Mouse (Mus musculus): ENCODE data around the gene Agps. TPM values are rescaled to one million over a fixed set of nuclear protein-coding genes. Genes with fewer than 3 reads are reported as not detected.

Gene Agps
- polyA plus RNA-seq, 1 experiment, result 21.5 TPM

DNA sequence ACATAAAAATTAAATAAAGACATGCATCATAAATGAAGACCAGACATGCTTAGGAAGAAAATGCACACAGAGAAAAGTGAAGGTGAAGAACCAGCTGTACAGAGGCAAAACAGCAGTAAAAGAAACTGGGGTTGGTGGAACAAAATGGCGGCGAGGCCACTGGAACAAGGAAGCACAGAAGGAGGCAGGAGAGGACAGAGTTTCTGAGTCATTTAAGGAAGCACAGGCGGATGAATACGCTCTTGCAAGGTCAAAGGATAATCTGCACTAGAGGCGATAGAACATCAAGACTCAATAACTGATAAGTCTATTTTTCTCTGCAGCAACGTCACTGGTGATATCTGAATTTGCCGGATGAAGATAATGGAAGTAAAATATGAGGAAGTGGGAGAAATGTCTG, 1.7 kb upstream of the Agps start:
- TF ChIP-seq POLR2A (IDR thresholded peaks at IDR 0.05; ENCODE audit: borderline replicate concordance, extremely low read depth, insufficient read depth, insufficient read length, poor library complexity, severe bottlenecking) (no peak), CTCF (IDR thresholded peaks at IDR 0.05; ENCODE audit: borderline replicate concordance, extremely low read depth, insufficient read depth, insufficient read length) (no peak)
- DNase-seq (ENCODE audit: low read depth), result no peak

DNA sequence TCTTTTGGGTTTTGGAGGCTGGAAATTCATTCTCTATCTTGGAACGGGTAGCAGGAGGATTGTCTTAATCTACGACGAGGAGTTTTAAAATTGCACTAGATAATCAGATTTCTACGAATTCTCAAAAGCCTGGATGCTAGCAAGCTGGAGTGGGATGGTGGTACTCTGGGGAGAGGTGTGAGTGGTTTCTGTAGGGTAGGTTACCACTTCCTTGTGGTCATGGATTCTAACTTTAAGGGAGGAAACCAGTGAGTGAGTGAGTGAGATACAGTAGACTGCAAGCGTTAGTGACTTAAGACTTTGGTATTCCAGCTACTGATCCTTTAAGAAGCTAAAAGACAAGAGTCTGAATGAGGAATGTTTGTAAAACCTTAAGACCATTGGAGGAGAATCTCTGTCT, 804 bp downstream of the Agps start:
- peak; percentile 6 for DNase-seq (ENCODE audit: low read depth)
- TF ChIP-seq POLR2A (IDR thresholded peaks at IDR 0.05; ENCODE audit: borderline replicate concordance, extremely low read depth, insufficient read depth, insufficient read length, poor library complexity, severe bottlenecking) (no peak), CTCF (IDR thresholded peaks at IDR 0.05; ENCODE audit: borderline replicate concordance, extremely low read depth, insufficient read depth, insufficient read length) (no peak)

DNA sequence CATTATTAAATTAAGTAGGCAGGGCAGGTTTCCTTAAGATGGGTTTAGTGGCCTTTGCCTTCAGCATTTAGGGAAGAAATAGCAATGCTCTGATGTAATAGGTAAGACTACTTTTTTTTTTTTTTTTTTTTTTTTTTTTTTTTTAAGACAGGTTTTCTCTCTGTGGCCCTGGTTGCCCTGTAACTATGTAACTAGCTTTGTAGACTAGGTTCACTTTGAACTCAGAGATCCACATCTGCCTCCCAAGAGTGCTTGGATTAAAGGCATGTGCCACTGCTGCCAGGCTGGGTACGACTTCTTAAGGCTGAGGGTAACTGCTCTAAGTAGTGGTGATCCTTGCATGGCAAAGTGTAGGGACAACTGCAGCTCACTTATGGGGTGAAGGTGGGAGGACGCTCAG, 2.5 kb downstream of the Agps start:
- no peak for DNase-seq (ENCODE audit: low read depth)
- TF ChIP-seq POLR2A (IDR thresholded peaks at IDR 0.05; ENCODE audit: borderline replicate concordance, extremely low read depth, insufficient read depth, insufficient read length, poor library complexity, severe bottlenecking) (no peak), CTCF (IDR thresholded peaks at IDR 0.05; ENCODE audit: borderline replicate concordance, extremely low read depth, insufficient read depth, insufficient read length) (no peak)

DNA sequence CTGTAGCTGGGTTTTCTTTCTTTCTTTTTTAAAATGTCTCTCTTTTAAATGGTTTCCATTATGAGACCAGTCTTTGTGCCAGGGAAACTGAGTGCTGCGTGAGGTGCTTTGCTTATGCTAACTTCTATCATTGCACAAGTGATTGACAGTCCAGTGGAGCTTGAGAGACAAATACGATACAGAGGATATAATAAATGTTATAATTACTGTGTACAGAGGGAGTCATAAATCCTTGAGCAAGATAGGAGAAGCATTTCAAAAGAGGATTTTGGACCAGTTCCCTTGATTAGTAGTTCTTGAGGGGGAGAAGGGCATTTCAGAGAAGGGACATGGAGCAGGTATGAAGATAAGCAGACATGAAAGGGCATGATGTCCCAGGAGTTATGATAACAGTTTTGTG, 10.3 kb downstream of the Agps start:
- DNase-seq (ENCODE audit: low read depth), result no peak

GRCm38 (mm10) chr2:75847708-75848107, 15.7 kb downstream of the Agps start:
- TF ChIP-seq CTCF (IDR thresholded peaks at IDR 0.05; ENCODE audit: borderline replicate concordance, extremely low read depth, insufficient read depth, insufficient read length) (no peak), POLR2A (IDR thresholded peaks at IDR 0.05; ENCODE audit: borderline replicate concordance, extremely low read depth, insufficient read depth, insufficient read length, poor library complexity, severe bottlenecking) (no peak)
- peak; percentile 25 for DNase-seq (ENCODE audit: low read depth)

More for the DNA sequence above, 10.3 kb downstream of the Agps start:
- TF ChIP-seq POLR2A (IDR thresholded peaks at IDR 0.05; ENCODE audit: borderline replicate concordance, extremely low read depth, insufficient read depth, insufficient read length, poor library complexity, severe bottlenecking), result no peak
- no peak for TF ChIP-seq CTCF (IDR thresholded peaks at IDR 0.05; ENCODE audit: borderline replicate concordance, extremely low read depth, insufficient read depth, insufficient read length)

DNA sequence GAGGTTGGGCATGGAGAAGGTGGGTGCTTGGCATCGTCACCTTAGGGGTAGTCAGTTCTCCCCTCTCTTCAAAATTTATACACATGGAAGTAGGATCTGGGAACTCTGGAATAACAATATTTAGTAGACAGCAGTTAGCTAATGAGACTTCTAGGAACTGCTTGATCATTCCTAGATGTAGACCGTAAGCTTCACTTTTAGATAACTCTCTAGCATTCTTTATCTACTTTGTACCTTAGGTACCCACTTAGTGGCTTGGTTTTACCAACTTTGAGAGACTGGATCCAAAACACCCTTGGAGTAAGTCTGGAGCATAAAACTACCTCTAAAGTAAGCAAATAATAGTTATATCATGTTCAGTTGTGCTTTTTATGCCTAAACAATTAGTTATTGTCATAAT, 20.5 kb downstream of the Agps start:
- no peak for TF ChIP-seq POLR2A (IDR thresholded peaks at IDR 0.05; ENCODE audit: borderline replicate concordance, extremely low read depth, insufficient read depth, insufficient read length, poor library complexity, severe bottlenecking)
- no peak for DNase-seq (ENCODE audit: low read depth)

DNA sequence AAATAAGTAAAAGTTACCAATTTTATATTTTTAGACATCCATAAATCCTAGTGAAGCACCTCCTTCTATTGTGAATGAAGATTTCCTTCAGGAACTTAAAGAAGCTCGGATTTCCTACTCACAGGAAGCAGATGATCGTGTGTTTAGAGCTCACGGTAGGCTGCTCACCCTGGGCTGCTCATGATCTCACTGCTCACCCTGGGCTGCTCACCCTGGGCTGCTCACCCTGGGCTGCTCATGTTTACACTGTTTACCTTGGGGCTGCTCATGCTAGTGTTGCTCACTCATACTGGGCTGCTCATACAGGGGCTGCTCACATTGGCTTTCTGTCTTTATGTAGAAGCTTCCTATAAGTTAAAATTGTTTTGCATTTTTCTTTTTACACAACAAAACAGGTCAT, 22.2 kb downstream of the Agps start:
- TF ChIP-seq CTCF (IDR thresholded peaks at IDR 0.05; ENCODE audit: borderline replicate concordance, extremely low read depth, insufficient read depth, insufficient read length), result no peak
- no peak for TF ChIP-seq POLR2A (IDR thresholded peaks at IDR 0.05; ENCODE audit: borderline replicate concordance, extremely low read depth, insufficient read depth, insufficient read length, poor library complexity, severe bottlenecking)
- no peak for DNase-seq (ENCODE audit: low read depth)

GRCm38 (mm10) chr2:75861115-75861514, 29.1 kb downstream of the Agps start:
- DNase-seq (ENCODE audit: low read depth), result no peak
- TF ChIP-seq POLR2A (IDR thresholded peaks at IDR 0.05; ENCODE audit: borderline replicate concordance, extremely low read depth, insufficient read depth, insufficient read length, poor library complexity, severe bottlenecking) (no peak), CTCF (IDR thresholded peaks at IDR 0.05; ENCODE audit: borderline replicate concordance, extremely low read depth, insufficient read depth, insufficient read length) (no peak)

- TF ChIP-seq POLR2A (IDR thresholded peaks at IDR 0.05; ENCODE audit: borderline replicate concordance, extremely low read depth, insufficient read depth, insufficient read length, poor library complexity, severe bottlenecking) (no peak), CTCF (IDR thresholded peaks at IDR 0.05; ENCODE audit: borderline replicate concordance, extremely low read depth, insufficient read depth, insufficient read length) (no peak)
- no peak for DNase-seq (ENCODE audit: low read depth)
Measured at GRCm38 (mm10) chr2:75869604-75870003, 37.6 kb downstream of the Agps start.

- TF ChIP-seq POLR2A (IDR thresholded peaks at IDR 0.05; ENCODE audit: borderline replicate concordance, extremely low read depth, insufficient read depth, insufficient read length, poor library complexity, severe bottlenecking) (no peak), CTCF (IDR thresholded peaks at IDR 0.05; ENCODE audit: borderline replicate concordance, extremely low read depth, insufficient read depth, insufficient read length) (no peak)
- DNase-seq (ENCODE audit: low read depth), result no peak
Measured at GRCm38 (mm10) chr2:75874008-75874559, 42.1 kb downstream of the Agps start.

DNA sequence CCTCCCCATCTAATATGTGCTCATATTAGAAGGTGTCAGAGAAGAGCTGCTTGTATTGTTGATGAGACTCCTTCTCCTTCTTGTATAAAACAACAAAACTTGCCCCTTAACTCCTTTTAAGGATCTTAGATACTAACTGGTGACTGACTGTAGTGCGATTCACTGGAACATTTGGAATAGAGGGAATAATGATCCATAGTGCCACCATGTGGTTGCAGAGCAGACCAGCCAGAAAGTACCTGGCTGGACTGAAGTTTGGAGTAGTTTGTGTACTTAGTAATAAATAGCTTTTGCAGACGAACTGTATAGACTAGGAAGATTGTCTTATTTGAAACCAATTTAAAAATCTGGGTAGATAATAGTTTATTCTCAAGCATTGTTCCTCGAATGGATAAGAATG, 47.8 kb downstream of the Agps start:
- peak; percentile 61 for DNase-seq (ENCODE audit: low read depth)
- TF ChIP-seq POLR2A (IDR thresholded peaks at IDR 0.05; ENCODE audit: borderline replicate concordance, extremely low read depth, insufficient read depth, insufficient read length, poor library complexity, severe bottlenecking), result no peak
- peak; percentile 65; the same call in 1 of the 2 replicates for TF ChIP-seq CTCF (IDR thresholded peaks at IDR 0.05; ENCODE audit: borderline replicate concordance, extremely low read depth, insufficient read depth, insufficient read length)

DNA sequence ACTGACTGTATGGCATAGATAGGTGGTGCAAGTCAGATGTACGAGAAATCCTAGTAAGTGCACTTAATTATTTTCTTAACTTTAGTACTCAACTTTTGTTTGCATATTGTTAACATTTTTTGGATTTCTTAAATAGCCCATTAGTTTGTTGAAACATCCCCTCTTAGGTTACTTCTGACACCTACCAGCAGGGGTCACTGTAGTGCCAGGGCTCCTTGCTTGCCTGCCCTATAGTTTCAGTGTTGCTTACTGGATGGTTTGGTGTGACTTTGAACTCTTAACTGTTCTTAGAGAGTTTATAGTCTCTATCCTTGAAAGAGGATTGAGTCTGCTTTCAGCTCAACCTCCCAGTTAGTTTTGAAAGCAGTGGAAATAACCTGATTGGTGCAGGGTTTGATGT, 51.6 kb downstream of the Agps start:
- peak; percentile 79; the same call in 1 of the 2 replicates for TF ChIP-seq CTCF (IDR thresholded peaks at IDR 0.05; ENCODE audit: borderline replicate concordance, extremely low read depth, insufficient read depth, insufficient read length)
- TF ChIP-seq POLR2A (IDR thresholded peaks at IDR 0.05; ENCODE audit: borderline replicate concordance, extremely low read depth, insufficient read depth, insufficient read length, poor library complexity, severe bottlenecking), result no peak
- DNase-seq (ENCODE audit: low read depth), result peak; percentile 76

All from brain, embryonic 14.5 days (tissue).